Mouse (Mus musculus) limb, embryonic 12.5 days (tissue): ENCODE results near the gene Pde8b. TPM values are rescaled to one million over a fixed set of nuclear protein-coding genes. Genes with fewer than 3 reads are reported as not detected.

Experiments used
- ATAC-seq: fragments of 200-750 bp; cut with Nextera tagmentation; 2 replicates; pipeline ENCODE4 v1.8.0; 2017; ENCODE audit warnings: low read depth, moderate TSS enrichment; ENCODE audit not compliant: insufficient number of reproducible peaks, insufficient read depth, low FRiP score, low TSS enrichment
- H3K27ac ChIP-seq: fragments of 300-500 bp; sonication (generic); 2 replicates; pipeline ENCODE4 v1.5.1; 2016; ENCODE audit warnings: mild to moderate bottlenecking, moderate library complexity
- H3K27me3 ChIP-seq: fragments of 300-500 bp; sonication (generic); 2 replicates; pipeline ENCODE4 v1.6.1; 2016; ENCODE audit warnings: mild to moderate bottlenecking, moderate library complexity
- H3K36me3 ChIP-seq: fragments of 300-500 bp; sonication (generic); 2 replicates; pipeline ENCODE4 v1.6.1; 2016; ENCODE audit warnings: mild to moderate bottlenecking, moderate library complexity
- H3K4me1 ChIP-seq: fragments of 300-500 bp; sonication (generic); replicated peaks from 2 replicates; pipeline ENCODE4 v1.6.1; 2016
- H3K4me2 ChIP-seq: fragments of 300-500 bp; sonication (generic); 2 replicates; pipeline ENCODE4 v1.6.1; 2016; ENCODE audit warnings: mild to moderate bottlenecking, moderate library complexity
- H3K4me3 ChIP-seq: fragments of 300-500 bp; sonication (generic); replicated peaks from 2 replicates; pipeline ENCODE4 v1.5.1; 2016; ENCODE audit warnings: mild to moderate bottlenecking
- H3K9ac ChIP-seq: fragments of 300-500 bp; sonication (generic); replicated peaks from 2 replicates; pipeline ENCODE4 v1.6.1; 2016; ENCODE audit warnings: mild to moderate bottlenecking, moderate library complexity
- H3K9me3 ChIP-seq: fragments of 300-500 bp; sonication (generic); 2 replicates; pipeline ENCODE4 v1.6.1; 2016; ENCODE audit warnings: mild to moderate bottlenecking, moderate library complexity
- WGBS: fragments of 180-500 bp; shearing (Covaris S2); methylation state at CpG from one replicate; pipeline ENCODE4 v1.1.7; 2016; 5-methylcytosine and 5-hydroxymethylcytosine counted together
- polyA plus RNA-seq: library from polyadenylated mRNA; unstranded; fragments of >200 nt; fragmentation: Nextera tagmentation; extraction: Ambion mirVana; gene quantifications from 2 replicates; pipeline ENCODE4 v1.2.1, GENCODE M21; 2016

Gene Pde8b
- polyA plus RNA-seq, 1 experiment from 2014 or later, result 4.8 TPM

DNA sequence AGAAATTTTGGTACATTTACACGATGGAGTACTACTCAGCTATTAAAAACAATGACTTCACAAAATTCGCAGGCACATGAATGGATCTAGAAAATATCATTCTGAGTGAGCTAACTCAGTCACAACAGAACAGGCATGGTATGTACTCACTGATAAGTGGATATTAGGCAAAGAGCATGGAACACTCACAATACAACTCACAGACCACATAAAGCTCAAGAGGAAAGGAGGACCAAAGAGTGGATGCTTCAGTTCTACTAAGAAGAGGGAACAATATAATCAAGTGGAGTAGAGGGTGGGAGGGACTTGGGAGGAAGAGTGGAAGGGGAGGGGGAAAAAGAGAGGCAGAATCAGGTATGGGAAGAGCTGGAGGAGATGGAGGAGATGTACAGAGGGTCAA lies 66.5 kb downstream of the Pde8b start:
- Histone ChIP-seq H3K9me3 (peaks cover 6% of the 10 kb centered on the region; the same call in 1 of the 2 replicates), H3K27ac (no peak overlapping the region), H3K4me2 (no peak overlapping the region), H3K9ac (no peak overlapping the region), H3K4me3 (no peak overlapping the region), H3K27me3 (no peaks in the 10 kb centered on the region), H3K4me1 (no peaks in the 10 kb centered on the region), H3K36me3 (no peaks in the 10 kb centered on the region)
- ATAC-seq, result no peak
- 94% methylated on average over 2 of the region's 2 CpGs for WGBS

DNA sequence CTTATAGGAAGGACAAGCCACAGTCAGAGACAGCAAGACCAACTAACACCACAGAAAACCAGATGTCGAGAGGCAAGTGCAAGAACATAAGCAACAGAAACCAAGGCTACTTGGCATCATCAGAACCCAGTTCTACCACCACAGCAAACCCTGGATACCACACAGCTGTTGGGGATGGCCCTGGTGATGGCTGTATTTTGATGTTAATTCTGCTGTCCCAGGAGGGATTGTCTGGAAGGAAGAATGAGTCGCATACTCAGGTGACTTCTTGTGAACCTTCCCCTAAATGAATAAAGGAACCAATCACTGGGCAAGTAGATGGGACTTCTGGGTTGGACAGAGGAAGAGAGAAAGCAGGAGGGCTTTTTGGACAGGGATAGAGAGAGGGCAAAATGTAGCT lies 69.9 kb downstream of the Pde8b start:
- H3K9me3 ChIP-seq, result peaks cover 6% of the 10 kb centered on the region; the same call in 1 of the 2 replicates
- no peak overlapping the region for H3K4me2 ChIP-seq
- ATAC-seq, result no peak
- H3K36me3 ChIP-seq, result no peaks in the 10 kb centered on the region
- no peaks in the 10 kb centered on the region for H3K27me3 ChIP-seq
- no peaks in the 10 kb centered on the region for H3K4me1 ChIP-seq
- H3K9ac ChIP-seq, result no peak overlapping the region
- no peak overlapping the region for H3K27ac ChIP-seq
- no peak overlapping the region for H3K4me3 ChIP-seq
- 99% methylated on average over 2 of the region's 2 CpGs for WGBS

GRCm38 (mm10) chr13:95177326-95177725 lies 72.8 kb downstream of the Pde8b start:
- no peaks in the 10 kb centered on the region for H3K27me3 ChIP-seq

DNA sequence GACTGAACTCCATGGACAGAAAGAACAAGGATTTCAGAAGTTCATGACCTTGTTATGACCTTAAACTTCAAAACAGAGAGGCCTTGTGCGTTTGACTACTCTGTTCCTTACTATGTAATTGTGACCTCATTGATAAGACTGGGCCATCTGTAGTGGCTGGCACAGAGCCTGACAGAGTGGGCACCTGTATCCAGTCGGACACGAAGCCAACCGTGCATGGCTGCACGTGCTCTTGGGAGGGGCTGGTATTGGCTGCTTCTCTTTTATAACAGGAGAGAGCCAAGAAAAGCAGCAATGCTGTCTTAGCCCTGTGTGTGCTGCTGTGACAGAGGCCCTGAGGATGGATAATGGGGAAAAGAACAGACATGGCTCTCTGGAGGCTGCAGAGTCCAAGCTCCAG lies 73.7 kb downstream of the Pde8b start:
- H3K4me1 ChIP-seq, result no peaks in the 10 kb centered on the region
- H3K27me3 ChIP-seq, result no peaks in the 10 kb centered on the region
- WGBS, result 84% methylated on average over 5 of the region's 5 CpGs
- no peak for ATAC-seq
- H3K4me3 ChIP-seq, result no peak overlapping the region
- no peaks in the 10 kb centered on the region for H3K36me3 ChIP-seq
- no peak overlapping the region for H3K9ac ChIP-seq
- H3K9me3 ChIP-seq, result peaks cover 6% of the 10 kb centered on the region; the same call in 1 of the 2 replicates
- H3K27ac ChIP-seq, result no peak overlapping the region
- H3K4me2 ChIP-seq, result no peak overlapping the region

More at GRCm38 (mm10) chr13:95177326-95177725, 72.8 kb downstream of the Pde8b start:
- Histone ChIP-seq H3K4me3 (no peak overlapping the region), H3K9ac (no peak overlapping the region), H3K36me3 (no peaks in the 10 kb centered on the region), H3K27ac (no peak overlapping the region), H3K9me3 (peaks cover 6% of the 10 kb centered on the region; the same call in 1 of the 2 replicates), H3K4me2 (no peak overlapping the region), H3K4me1 (no peaks in the 10 kb centered on the region)
- 20% methylated on average over 9 of the region's 9 CpGs for WGBS
- ATAC-seq, result no peak

DNA sequence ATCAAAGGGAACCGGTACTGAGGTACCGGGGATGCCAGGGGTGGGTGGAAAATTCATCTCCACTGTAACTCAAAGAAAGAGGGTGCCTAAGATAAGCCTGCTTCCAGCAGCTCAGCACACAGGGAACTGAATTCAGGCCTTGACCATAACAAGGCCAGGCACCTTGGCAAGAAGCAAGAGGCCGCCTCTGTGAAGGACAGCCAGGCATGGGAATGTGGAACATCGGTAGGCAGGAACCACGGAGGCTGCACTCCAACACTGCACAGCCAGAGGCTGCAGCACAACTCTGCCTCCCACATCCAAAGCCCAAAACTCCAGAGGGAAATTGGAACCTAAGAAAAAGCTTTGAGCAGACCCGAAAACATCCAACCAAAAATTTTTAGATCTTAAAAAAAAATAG lies 75.9 kb downstream of the Pde8b start:
- Histone ChIP-seq H3K27me3 (no peaks in the 10 kb centered on the region), H3K27ac (no peak overlapping the region), H3K9ac (no peak overlapping the region), H3K4me2 (no peak overlapping the region), H3K36me3 (no peaks in the 10 kb centered on the region), H3K4me3 (no peak overlapping the region), H3K9me3 (no peaks in the 10 kb centered on the region), H3K4me1 (no peaks in the 10 kb centered on the region)
- ATAC-seq, result no peak
- WGBS, result 81% methylated on average over 6 of the region's 6 CpGs

DNA sequence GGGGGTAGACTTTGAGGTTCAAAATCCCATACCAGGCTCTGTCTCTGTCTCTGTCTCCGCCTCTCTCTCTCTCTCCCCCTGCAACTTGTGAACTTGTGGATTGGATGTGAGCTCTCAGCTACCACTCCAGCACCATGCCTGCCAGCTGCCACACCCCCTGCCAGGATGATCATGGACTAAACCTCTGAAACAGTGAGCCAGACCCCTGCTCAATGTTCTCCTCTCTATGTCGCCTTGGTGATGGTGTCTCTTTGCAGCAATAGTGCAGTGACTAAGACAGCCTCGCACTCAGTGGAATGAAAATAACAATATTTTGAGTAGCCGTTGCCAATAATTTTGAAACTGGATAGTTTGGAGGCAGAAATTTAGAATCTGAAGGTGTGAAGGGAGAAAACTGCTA lies 77.8 kb downstream of the Pde8b start:
- Histone ChIP-seq H3K4me1 (no peaks in the 10 kb centered on the region), H3K4me3 (no peak overlapping the region), H3K27ac (no peak overlapping the region), H3K36me3 (no peaks in the 10 kb centered on the region), H3K9ac (no peak overlapping the region), H3K9me3 (no peaks in the 10 kb centered on the region), H3K4me2 (no peak overlapping the region), H3K27me3 (no peaks in the 10 kb centered on the region)
- no peak for ATAC-seq
- 92% methylated on average over 4 of the region's 4 CpGs for WGBS

- Histone ChIP-seq H3K27me3 (no peaks in the 10 kb centered on the region; the same call in 1 of the 2 replicates), H3K4me3 (no peak overlapping the region), H3K9me3 (no peaks in the 10 kb centered on the region), H3K27ac (no peak overlapping the region), H3K4me2 (no peak overlapping the region), H3K9ac (no peak overlapping the region), H3K36me3 (no peaks in the 10 kb centered on the region), H3K4me1 (no peaks in the 10 kb centered on the region)
- WGBS, result 88% methylated on average over 3 of the region's 3 CpGs
- ATAC-seq, result no peak
These were observed 89.9 kb downstream of the Pde8b start for GRCm38 (mm10) chr13:95160211-95160610.

DNA sequence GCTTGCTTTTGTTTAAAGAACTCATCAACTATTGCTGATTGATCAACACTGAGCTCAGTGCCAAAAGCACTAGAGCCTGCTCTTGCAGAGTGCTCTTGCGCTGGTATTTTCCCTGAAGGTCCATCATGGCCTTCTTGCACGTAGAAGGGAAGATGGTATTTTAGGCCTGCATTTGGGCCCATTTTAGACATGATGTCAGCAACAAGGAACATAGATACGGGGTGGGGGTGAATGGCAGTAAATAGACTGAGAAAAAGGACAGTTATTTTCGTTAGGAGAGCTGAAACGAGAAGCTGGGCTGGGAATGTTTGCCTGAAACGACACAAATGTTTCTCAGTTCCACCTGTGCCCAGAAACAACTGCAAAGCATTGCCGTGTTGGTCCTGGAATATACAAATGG lies 91.2 kb downstream of the Pde8b start:
- no peak overlapping the region for H3K9ac ChIP-seq
- H3K4me2 ChIP-seq, result no peak overlapping the region
- H3K36me3 ChIP-seq, result no peaks in the 10 kb centered on the region
- no peaks in the 10 kb centered on the region for H3K4me1 ChIP-seq
- no peaks in the 10 kb centered on the region; the same call in 1 of the 2 replicates for H3K27me3 ChIP-seq
- WGBS, result 77% methylated on average over 7 of the region's 7 CpGs
- ATAC-seq, result no peak
- H3K4me3 ChIP-seq, result no peak overlapping the region
- H3K27ac ChIP-seq, result no peak overlapping the region
- no peaks in the 10 kb centered on the region for H3K9me3 ChIP-seq

GRCm38 (mm10) chr13:95144746-95145145 lies 105.4 kb downstream of the Pde8b start:
- no peak overlapping the region for H3K4me3 ChIP-seq
- H3K9me3 ChIP-seq, result peaks cover 9% of the 10 kb centered on the region; the same call in 1 of the 2 replicates
- no peak overlapping the region for H3K4me2 ChIP-seq
- no peak for ATAC-seq
- no peak overlapping the region for H3K9ac ChIP-seq
- H3K4me1 ChIP-seq, result no peaks in the 10 kb centered on the region
- H3K36me3 ChIP-seq, result no peaks in the 10 kb centered on the region
- no peak overlapping the region for H3K27ac ChIP-seq
- no peaks in the 10 kb centered on the region for H3K27me3 ChIP-seq

DNA sequence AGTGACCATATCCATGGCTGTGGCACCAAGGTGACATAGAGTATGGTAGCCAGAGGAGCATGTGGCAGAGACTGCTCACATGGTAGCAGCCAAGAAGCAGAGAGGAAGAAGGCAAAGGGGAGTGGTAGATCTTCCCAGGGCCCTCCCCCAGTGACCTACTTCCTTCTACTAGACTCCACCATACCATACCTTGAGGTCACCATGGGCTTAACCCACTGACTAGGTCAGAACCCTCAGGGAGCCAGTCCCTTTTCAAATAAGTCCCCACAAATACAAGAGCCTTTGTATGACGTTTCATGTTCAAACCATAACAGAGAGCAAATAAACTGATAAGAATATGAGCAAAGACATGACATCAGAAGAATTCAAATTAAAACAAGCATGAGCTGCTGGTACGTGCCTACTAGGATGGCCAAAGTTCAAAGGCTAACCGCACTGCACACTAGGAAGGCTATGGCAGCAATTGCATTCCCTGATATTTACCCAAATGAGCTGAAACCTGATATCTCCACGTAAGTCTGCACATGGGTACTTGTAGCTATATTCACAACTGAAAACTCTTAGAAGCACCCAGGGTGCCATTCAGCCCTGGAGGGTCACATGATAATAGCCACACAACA lies 109.6 kb downstream of the Pde8b start:
- Histone ChIP-seq H3K36me3 (no peaks in the 10 kb centered on the region), H3K4me2 (no peak overlapping the region), H3K9ac (no peak overlapping the region), H3K27ac (no peak overlapping the region), H3K27me3 (no peaks in the 10 kb centered on the region), H3K4me1 (no peaks in the 10 kb centered on the region), H3K9me3 (peaks cover 9% of the 10 kb centered on the region; the same call in 1 of the 2 replicates), H3K4me3 (no peak overlapping the region)
- ATAC-seq, result no peak
- 76% methylated on average over 4 of the region's 4 CpGs for WGBS

DNA sequence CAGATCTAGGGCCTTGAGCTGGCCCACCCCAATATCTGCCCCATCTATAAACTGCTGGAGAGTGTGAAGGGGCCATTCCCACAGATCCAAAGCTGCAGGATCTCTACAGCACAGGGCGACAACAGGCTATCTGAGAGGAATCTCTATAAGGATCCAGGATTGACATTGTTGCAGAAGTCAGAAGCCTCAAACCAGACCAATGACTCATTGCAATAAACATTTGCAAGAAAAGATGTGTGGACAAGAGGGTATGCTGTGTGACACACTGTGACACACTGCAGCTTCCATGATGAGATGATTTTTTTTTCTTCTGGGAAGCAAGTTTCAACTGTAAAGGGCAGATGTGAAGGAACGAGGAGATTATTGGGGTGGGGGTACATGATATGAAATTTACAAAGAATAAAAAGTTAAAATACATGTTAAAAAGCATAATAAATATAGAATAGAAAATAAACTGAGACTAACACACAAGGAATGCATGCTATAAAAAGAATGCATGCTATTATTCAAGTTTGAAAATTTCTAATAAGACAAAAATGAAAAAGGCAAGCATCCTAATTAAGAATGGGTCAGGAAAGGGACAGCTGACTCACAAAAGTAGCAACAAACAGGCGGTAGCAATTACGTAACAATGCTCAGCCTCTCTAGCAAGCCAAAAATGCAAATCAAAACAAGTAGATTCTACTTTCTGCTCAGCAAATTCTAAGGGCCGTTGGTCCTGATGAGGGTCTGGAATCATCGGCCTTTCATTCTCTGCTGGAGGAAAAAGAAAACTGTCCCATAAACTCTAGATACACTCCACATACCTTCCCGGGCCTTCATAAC lies 114.6 kb downstream of the Pde8b start:
- Histone ChIP-seq H3K4me2 (no peak overlapping the region), H3K27me3 (no peaks in the 10 kb centered on the region), H3K27ac (no peak overlapping the region), H3K36me3 (no peaks in the 10 kb centered on the region), H3K9me3 (no peaks in the 10 kb centered on the region), H3K4me3 (no peak overlapping the region), H3K4me1 (no peaks in the 10 kb centered on the region), H3K9ac (no peak overlapping the region)
- 87% methylated on average over 7 of the region's 7 CpGs for WGBS
- ATAC-seq, result no peak
